Mouse (Mus musculus) heart, postnatal 25 days (tissue): ENCODE measurements around the gene Olfr215. TPM values are rescaled to one million over a fixed set of nuclear protein-coding genes. Genes with fewer than 3 reads are reported as not detected.
"Not testable (repeated sequence)": the region's sequence is repeated elsewhere in the genome, so short reads cannot be mapped to it uniquely, and the experiment has no call there.

Experiments used
- DNase-seq: peaks from one replicate; pipeline ENCODE4 v3.0.0; 2022; ENCODE audit warnings: low spot score
- intact Hi-C: fragments of 180-260 bp; cut with DNase I; formaldehyde crosslinking; loops from one replicate; pipeline ENCODE4 v1.15.1; 2025
- total RNA-seq, 2 experiments: library from RNA; stranded (reverse); gene quantifications; 2 replicates each; pipeline ENCODE4 v1.2.3; 2021

Gene Olfr215
- total RNA-seq = not detected

DNA sequence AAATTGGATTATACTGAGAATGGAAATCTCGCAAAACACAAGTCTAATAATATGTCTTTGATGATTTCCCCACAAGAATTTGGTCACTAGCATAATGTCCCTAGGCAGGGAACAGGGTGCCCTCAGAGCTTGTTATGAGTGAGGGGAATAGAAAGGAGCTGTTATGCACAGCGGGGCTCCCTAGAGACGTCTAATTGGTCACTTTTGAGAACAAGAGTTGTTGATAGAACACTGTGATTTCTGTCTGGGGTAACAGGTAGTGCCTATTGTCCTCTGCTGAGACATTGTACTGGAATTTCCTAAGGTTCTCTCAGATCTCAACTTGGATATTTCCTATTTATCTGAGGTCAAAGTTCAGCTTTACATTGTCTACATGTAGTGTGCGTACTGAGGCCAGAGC is at the start of gene Olfr215:
Gene Olfr215, minus strand, starts transcription at position 101 of the 400 bp plus-strand sequence.
- DNase-seq = no peak
- intact Hi-C loops = no loop called here

DNA sequence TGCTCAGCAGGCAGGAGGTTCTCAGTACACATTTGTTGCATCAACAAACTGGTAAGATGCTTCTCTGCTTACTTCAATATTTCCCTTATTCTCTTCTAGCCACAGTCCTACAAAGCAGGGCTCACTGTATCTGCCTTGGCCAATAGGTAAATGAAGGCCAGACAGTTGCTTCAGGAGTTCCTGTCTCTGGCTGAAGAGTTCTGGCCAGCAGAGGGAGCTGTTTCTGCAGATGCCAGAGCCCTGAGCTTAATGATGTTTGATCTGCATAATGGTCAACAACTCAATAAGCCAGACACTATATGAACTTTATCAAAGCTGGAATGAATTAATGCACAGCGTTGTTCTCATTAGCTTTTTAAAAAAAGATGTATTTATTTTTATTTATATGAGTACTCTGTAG is 48.1 kb upstream of the Olfr215 start:
- intact Hi-C loops = loop anchor here (1.0 to 5.0 kb wide), 2 partner anchors 18 to 65 kb away; partner anchors contain the start of gene Depp1

GRCm38 (mm10) chr6:116629766-116630165 is 45.8 kb upstream of the Olfr215 start:
- DNase-seq = no peak
- intact Hi-C loops = loop anchor here (5.0 kb wide), 2 partner anchors 68 to 138 kb away; no protein-coding TSS in a partner anchor

More for the DNA sequence above, 48.1 kb upstream of the Olfr215 start:
- no peak for DNase-seq

- no peak for DNase-seq
- intact Hi-C loops = loop anchor here (5.0 kb wide), 1 partner anchor 139 kb away; no protein-coding TSS in a partner anchor
Measured at GRCm38 (mm10) chr6:116628539-116629171, 44.7 kb upstream of the Olfr215 start, which contains the start of gene Zfp422. TSS of gene Zfp422 (minus strand) at chr6:116628999.

DNA sequence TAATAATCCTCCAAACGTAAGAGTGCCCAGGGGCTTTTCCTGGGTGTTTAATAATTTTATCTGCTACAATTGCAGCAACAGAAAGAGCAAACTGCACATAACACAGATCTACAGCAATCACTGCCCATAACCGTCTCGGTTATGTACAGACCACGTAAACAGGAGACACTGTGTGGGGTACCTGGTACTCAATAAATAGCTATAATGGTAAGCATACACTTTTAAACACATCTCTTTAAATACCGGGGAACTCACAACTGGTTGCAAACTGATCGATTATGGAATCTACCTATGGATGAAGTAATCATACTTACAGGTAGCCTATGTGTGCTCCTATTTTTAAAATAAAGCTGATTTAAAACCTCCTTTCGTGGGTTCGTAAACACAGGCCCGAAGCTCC is 44.1 kb upstream of the Olfr215 start:
- no peak for DNase-seq
- intact Hi-C loops = loop anchor here (5.0 kb wide), 1 partner anchor 139 kb away; no protein-coding TSS in a partner anchor

GRCm38 (mm10) chr6:116626417-116626816 is 42.4 kb upstream of the Olfr215 start:
- not testable (repeated sequence) for DNase-seq
- intact Hi-C loops = loop anchor here (5.0 kb wide), 1 partner anchor 141 kb away; no protein-coding TSS in a partner anchor

- no peak for DNase-seq
- intact Hi-C loops = no loop called here
Measured at GRCm38 (mm10) chr6:116621318-116622023, 37.5 kb upstream of the Olfr215 start.

DNA sequence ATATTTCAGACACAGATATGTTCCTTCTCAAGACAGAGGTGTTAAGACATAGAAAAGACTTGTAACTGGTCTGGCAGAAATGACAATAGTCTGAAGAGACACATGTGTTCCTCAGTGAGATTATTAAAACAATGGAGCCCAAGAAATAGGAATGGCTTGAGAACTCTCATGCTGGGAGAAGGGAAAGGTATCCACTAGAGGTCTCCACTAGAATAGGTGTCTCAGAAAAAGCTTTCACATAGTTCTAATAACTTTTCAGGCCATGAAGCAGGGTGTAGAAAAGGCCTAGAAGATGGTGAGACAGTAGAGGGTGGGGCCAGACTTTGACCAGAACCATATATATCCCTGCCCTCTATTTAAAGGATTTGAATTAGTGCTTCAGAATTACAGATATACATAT is 34.1 kb upstream of the Olfr215 start:
- intact Hi-C loops = loop anchor here (5.0 kb wide), 2 partner anchors 34 to 79 kb away; partner anchors contain the start of gene Depp1

DNA sequence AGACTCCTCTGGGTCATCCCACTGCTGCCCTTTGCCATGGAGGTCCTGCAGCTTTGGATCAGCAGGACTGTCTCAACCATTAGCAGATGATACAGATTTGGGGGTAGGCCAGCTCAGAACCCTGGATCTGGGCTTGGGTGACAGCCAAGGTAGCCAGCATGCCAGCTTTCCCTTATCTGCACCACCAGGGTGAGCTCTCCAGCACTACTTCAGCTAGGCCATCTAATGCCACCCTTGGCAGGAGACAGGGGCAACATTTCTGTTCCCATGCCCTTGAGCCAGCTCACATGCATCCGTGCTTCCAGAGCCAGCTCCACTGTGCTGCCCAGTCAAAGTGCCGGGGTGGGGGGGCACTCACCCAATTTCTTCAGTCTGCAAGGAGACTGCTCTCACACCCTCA is 31.7 kb upstream of the Olfr215 start:
- DNase-seq = no peak
- intact Hi-C loops = loop anchor here (5.0 kb wide), 2 partner anchors 37 to 82 kb away; partner anchors contain the start of gene Depp1

More for the DNA sequence above, 34.1 kb upstream of the Olfr215 start:
- DNase-seq = no peak

DNA sequence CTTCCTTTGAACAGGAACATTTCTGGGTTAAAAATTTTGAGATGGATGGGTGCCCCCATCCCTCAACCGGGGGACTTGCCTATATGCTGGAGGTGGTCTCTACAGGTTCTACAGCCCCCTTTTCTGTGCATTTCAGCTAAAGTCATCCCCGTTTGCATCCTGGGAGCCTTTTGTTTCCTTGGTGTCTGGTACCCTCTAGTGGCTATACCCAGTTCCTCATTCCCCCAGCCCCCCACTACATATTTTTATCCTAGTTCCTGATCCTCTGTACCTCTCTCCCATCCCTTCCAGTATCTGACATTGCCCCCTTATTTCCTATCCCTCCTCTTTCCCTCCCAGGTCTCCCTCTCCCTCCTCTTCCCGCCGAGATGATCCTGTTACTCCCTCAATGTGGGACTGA is 23.2 kb upstream of the Olfr215 start:
- no peak for DNase-seq
- intact Hi-C loops = no loop called here

DNA sequence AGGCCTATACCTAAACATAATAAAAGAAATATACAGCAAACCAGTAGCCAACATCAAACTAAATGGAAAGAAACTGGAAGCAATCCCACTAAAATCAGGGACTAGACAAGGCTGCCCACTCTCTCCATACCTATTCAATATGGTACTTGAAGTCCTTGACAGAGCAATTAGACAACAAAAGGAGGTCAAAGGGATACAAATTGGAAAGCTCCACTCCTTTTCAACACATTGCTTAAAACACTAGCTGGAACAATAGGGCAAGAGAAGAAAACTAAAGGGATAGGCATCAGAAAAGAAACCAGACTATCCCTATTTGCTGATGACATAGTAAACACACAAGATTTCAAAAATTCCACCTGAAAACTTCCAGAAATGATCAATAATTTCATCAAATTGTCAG is 17.0 kb upstream of the Olfr215 start:
- DNase-seq, intact Hi-C loops: not testable (repeated sequence)

- DNase-seq = no peak
- intact Hi-C loops = loop anchor here (5.0 kb wide), 1 partner anchor 143 kb away; no protein-coding TSS in a partner anchor
Measured at GRCm38 (mm10) chr6:116569834-116570233, 14.2 kb downstream of the Olfr215 start.

GRCm38 (mm10) chr6:116554952-116555351 is 29.0 kb downstream of the Olfr215 start:
- intact Hi-C loops = no loop called here
- DNase-seq = no peak

GRCm38 (mm10) chr6:116553935-116554334 is 30.1 kb downstream of the Olfr215 start, which contains the start of gene Olfr214:
TSS of gene Olfr214 (plus strand) at chr6:116554235.
- no peak for DNase-seq
- intact Hi-C loops = no loop called here

DNA sequence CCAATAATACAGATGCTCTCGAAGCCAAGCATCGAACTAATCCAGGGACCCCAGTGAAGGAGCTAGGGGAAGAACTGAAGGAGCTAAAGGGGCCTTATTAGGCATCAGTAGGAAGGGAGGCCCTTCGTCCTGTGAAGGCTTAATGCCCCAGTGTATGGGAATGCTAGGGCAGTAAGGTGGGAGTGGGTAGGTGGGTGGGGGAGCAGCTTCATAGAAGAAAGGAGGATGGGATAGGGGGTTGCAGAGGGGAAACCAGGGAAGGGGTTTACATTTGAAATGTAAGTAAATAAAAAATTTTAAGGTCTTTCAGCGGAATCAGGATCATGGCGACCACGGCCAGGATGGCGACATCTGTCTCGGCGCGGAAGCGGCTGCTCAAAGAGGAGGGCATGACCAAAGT is 33.2 kb downstream of the Olfr215 start, which contains the start of gene Gm5580:
Gene Gm5580, plus strand, starts transcription at position 301 of the 400 bp plus-strand sequence.
- intact Hi-C loops = not testable (repeated sequence)

DNA sequence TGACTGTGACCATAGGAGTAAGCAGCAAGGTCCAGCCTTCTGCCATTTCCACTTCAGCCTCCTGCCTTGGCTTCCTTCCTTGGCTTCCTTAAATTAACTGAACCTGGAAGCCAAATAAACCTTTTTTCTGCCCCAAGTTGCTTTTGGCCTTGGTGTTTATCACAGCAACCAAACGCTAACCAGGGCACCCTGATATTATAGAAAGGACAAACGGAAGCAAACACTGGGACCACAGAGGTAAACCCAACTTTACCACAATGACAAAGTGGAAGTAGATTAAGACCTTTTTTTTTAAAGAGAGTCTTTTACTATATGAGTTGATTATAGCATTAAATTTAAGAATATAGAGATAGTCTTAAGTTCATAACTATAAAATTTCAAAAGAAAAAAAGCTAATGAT is 41.5 kb downstream of the Olfr215 start:
- no peak for DNase-seq
- intact Hi-C loops = no loop called here

More for the DNA sequence above, 33.2 kb downstream of the Olfr215 start, which contains the start of gene Gm5580:
- not testable (repeated sequence) for DNase-seq

- no peak for DNase-seq
Measured at GRCm38 (mm10) chr6:116538156-116538555, 45.8 kb downstream of the Olfr215 start, which contains the start of gene Olfr213. TSS of gene Olfr213 (plus strand) at chr6:116538456.

More at GRCm38 (mm10) chr6:116538156-116538555, 45.8 kb downstream of the Olfr215 start, which contains the start of gene Olfr213:
- intact Hi-C loops = loop anchor here (2.0 kb wide), 1 partner anchor 23 kb away; no protein-coding TSS in a partner anchor
